Mouse (Mus musculus) lung, postnatal 4 days (tissue): Measurements from ENCODE around the gene Ptgr1.

Experiments
- DNase-seq, 2 experiments: peaks; one replicate each; pipeline ENCODE4 v3.0.0; 2021

Ptgr1 gene

GRCm38 (mm10) chr4:58925664-58926063, 61.3 kb downstream of the Ptgr1 start:
- DNase-seq = no peak

- no peak for DNase-seq
Observed at GRCm38 (mm10) chr4:58923933-58924332, 63.0 kb downstream of the Ptgr1 start.
